Mouse (Mus musculus) kidney, postnatal 36 days (tissue): ENCODE measurements around the gene Farp2.
A peak's percentile ranks its signal among the peaks of the same experiment; 100 is the strongest.
"Not testable (repeated sequence)": the region's sequence is repeated elsewhere in the genome, so short reads cannot be mapped to it uniquely, and the experiment has no call there.

Experiments used
- DNase-seq, 2 experiments: peaks; one replicate each; pipeline ENCODE4 v3.0.0; 2021 to 2022; ENCODE audit warnings: mixed read lengths in 2 of 2

Farp2 gene

GRCm38 (mm10) chr1:93635580-93636192 is 123.8 kb downstream of the Farp2 start:
- DNase-seq = peak; percentile 99 to 100

- DNase-seq = no peak
These were observed 124.5 kb downstream of the Farp2 start for GRCm38 (mm10) chr1:93636211-93636897.

- DNase-seq = no peak
These were observed 130.1 kb downstream of the Farp2 start for GRCm38 (mm10) chr1:93641978-93642377.

GRCm38 (mm10) chr1:93642692-93643091 is 130.8 kb downstream of the Farp2 start:
- no peak for DNase-seq

- DNase-seq = no peak
These were observed 137.8 kb downstream of the Farp2 start for GRCm38 (mm10) chr1:93649604-93650172.

GRCm38 (mm10) chr1:93654275-93654674 is 142.4 kb downstream of the Farp2 start:
- no peak for DNase-seq

GRCm38 (mm10) chr1:93654798-93655197 is 142.9 kb downstream of the Farp2 start:
- DNase-seq = no peak

GRCm38 (mm10) chr1:93656325-93657024 is 144.6 kb downstream of the Farp2 start:
- DNase-seq = no peak

- DNase-seq = no peak
These were observed 145.1 kb downstream of the Farp2 start for GRCm38 (mm10) chr1:93657025-93657360.

GRCm38 (mm10) chr1:93658559-93658958 is 146.7 kb downstream of the Farp2 start, which contains the start of gene Stk25:
Stk25 (minus strand) TSS chr1:93658659.
- not testable (repeated sequence) for DNase-seq

- DNase-seq = peak; percentile 24 to 52
These were observed 156.0 kb downstream of the Farp2 start for GRCm38 (mm10) chr1:93667760-93668400.

- peak; percentile 90 to 94 for DNase-seq
These were observed 157.1 kb downstream of the Farp2 start for GRCm38 (mm10) chr1:93668791-93669548.

GRCm38 (mm10) chr1:93669941-93670340 is 158.1 kb downstream of the Farp2 start:
- DNase-seq = no peak
